Mouse (Mus musculus) E14TG2a.4 (cell line): ENCODE measurements around the gene Fgfr1op.

Source experiments
- CTCF ChIP-seq: conservative IDR thresholded peaks from 2 replicates; pipeline ENCODE4 v1.5.1; 2014; ENCODE audit warnings: low read length
- POU5F1 ChIP-seq: IDR thresholded peaks from 2 replicates; pipeline ENCODE4 v1.6.1; 2014; ENCODE audit warnings: low read length, borderline replicate concordance

- no peak for TF ChIP-seq CTCF
- TF ChIP-seq POU5F1, result no peak
These were observed 45.4 kb downstream of the Fgfr1op start for GRCm38 (mm10) chr17:8210675-8211074.
